In genomic region chr3:6932535-6933103, GRCm38 (mm10) we compare ENCODE assay signal across 25 mouse cellular contexts.
DNase-seq lines count a peak whose midpoint lies in the region; ATAC-seq and TF ChIP-seq lines count a peak whose summit lies in the region.
"Had no signal": no experiment of that assay in that cellular context is flagged by ENCODE, and none has a peak within 500 bp of the region (broad histone marks: within the 10 kb centered on the region; RNA-seq: fewer than 3 reads in every experiment).

No protein-coding gene starts in this region.

- WGBS in embryonic facial prominence, embryonic 14.5 days: 60% methylated on average over 4 of the region's 4 CpGs
- WGBS in embryonic facial prominence, embryonic 10.5 days: 89% methylated on average over 4 of the region's 4 CpGs
- 84% methylated on average over 4 of the region's 4 CpGs for WGBS in kidney, postnatal 0 days
- 40% methylated on average over 4 of the region's 4 CpGs for WGBS in limb, embryonic 13.5 days

- H3K4me2 ChIP-seq in embryonic facial prominence, embryonic 14.5 days (ENCODE audit: low read depth, low read length): no peak overlapping the region
- no peak overlapping the region for H3K4me2 ChIP-seq in kidney, postnatal 0 days (ENCODE audit: low read length)
- H3K4me2 ChIP-seq in limb, embryonic 13.5 days (replicated peaks): no peak overlapping the region
- H3K4me2 ChIP-seq: forebrain, embryonic 13.5 days; heart, embryonic 13.5 days; intestine, embryonic 15.5 days; neural tube, embryonic 12.5 days; stomach, embryonic 15.5 days had no signal

- no peak overlapping the region for H3K9ac ChIP-seq in embryonic facial prominence, embryonic 14.5 days (ENCODE audit: low read depth, low read length)
- no peak overlapping the region for H3K9ac ChIP-seq in kidney, postnatal 0 days (ENCODE audit: low read depth, low read length)
- no peak overlapping the region for H3K9ac ChIP-seq in limb, embryonic 13.5 days
- H3K9ac ChIP-seq: forebrain, embryonic 13.5 days; heart, embryonic 13.5 days; intestine, embryonic 15.5 days; liver, embryonic 14.5 days; neural tube, embryonic 12.5 days; stomach, embryonic 15.5 days had no signal

- H3K9me3 ChIP-seq in embryonic facial prominence, embryonic 14.5 days (ENCODE audit: control insufficient read depth, low read length): no peaks in the 10 kb centered on the region
- no peaks in the 10 kb centered on the region for H3K9me3 ChIP-seq in embryonic facial prominence, embryonic 10.5 days
- H3K9me3 ChIP-seq in kidney, postnatal 0 days (replicated peaks; ENCODE audit: low read length): no peaks in the 10 kb centered on the region
- no peaks in the 10 kb centered on the region for H3K9me3 ChIP-seq in limb, embryonic 13.5 days
- H3K9me3 ChIP-seq: forebrain, embryonic 13.5 days; G1E; heart, embryonic 13.5 days; intestine, embryonic 15.5 days; neural tube, embryonic 12.5 days; stomach, embryonic 15.5 days had no signal

- no peak for TF ChIP-seq CTCF in kidney, postnatal 0 days (IDR thresholded peaks at IDR 0.05; ENCODE audit: low read depth)

- H3K4me3 ChIP-seq in embryonic facial prominence, embryonic 14.5 days (ENCODE audit: low read depth, low read length): no peak overlapping the region
- H3K4me3 ChIP-seq in embryonic facial prominence, embryonic 10.5 days: no peak overlapping the region
- no peak overlapping the region for H3K4me3 ChIP-seq in kidney, postnatal 0 days (replicated peaks; ENCODE audit: low read depth, low read length)
- H3K4me3 ChIP-seq in limb, embryonic 13.5 days: no peak overlapping the region
- H3K4me3 ChIP-seq: forebrain, embryonic 13.5 days; heart, embryonic 13.5 days; intestine, embryonic 15.5 days; neural tube, embryonic 12.5 days; stomach, embryonic 15.5 days had no signal

- DNase-seq in embryonic facial prominence, embryonic 14.5 days (ENCODE audit: low spot score): peak; percentile 44
- no peak for DNase-seq in embryonic facial prominence, embryonic 10.5 days (ENCODE audit: low spot score)
- DNase-seq in kidney, postnatal 0 days (ENCODE audit: low spot score): peak; percentile 7
- DNase-seq in kidney, postnatal 10 days: no peak
- DNase-seq in embryo, embryonic 9.5 days (ENCODE audit: extremely low spot score): no peak
- no peak for DNase-seq in embryo, embryonic 11 days
- DNase-seq: adrenal gland, adult 8-10 months; cerebellum, adult 9-10 months; gastrocnemius, postnatal 10 days; heart, postnatal 10 days; kidney, adult 2 months; liver; lung, adult 2 months; lung, postnatal 10 days; midbrain, embryonic 14.5 days; right cerebral cortex, postnatal 25 days; thymus, postnatal 14 days had no signal

- no peaks in the 10 kb centered on the region for H3K27me3 ChIP-seq in embryonic facial prominence, embryonic 14.5 days (replicated peaks; ENCODE audit: control insufficient read depth, insufficient read depth, low read length)
- H3K27me3 ChIP-seq in embryonic facial prominence, embryonic 10.5 days (replicated peaks; ENCODE audit: low read depth, poor library complexity, severe bottlenecking): no peaks in the 10 kb centered on the region
- H3K27me3 ChIP-seq in kidney, postnatal 0 days (ENCODE audit: insufficient read depth, low read length): no peaks in the 10 kb centered on the region
- no peaks in the 10 kb centered on the region for H3K27me3 ChIP-seq in limb, embryonic 13.5 days
- H3K27me3 ChIP-seq: forebrain, embryonic 13.5 days; heart, embryonic 13.5 days; intestine, embryonic 15.5 days; neural tube, embryonic 12.5 days; stomach, embryonic 15.5 days had no signal

- ATAC-seq in embryonic facial prominence, embryonic 14.5 days (ENCODE audit: low read depth): no peak
- no peak for ATAC-seq in kidney, postnatal 0 days (replicated peaks; ENCODE audit: low FRiP score, low read depth)
- peak; percentile 84 for ATAC-seq in limb, embryonic 13.5 days (ENCODE audit: low FRiP score, low read depth)
- ATAC-seq: forebrain, embryonic 13.5 days; intestine, embryonic 15.5 days had no signal

- H3K27ac ChIP-seq in embryonic facial prominence, embryonic 14.5 days (replicated peaks; ENCODE audit: low read depth, low read length): no peak overlapping the region; the same call in 1 of the 2 replicates
- H3K27ac ChIP-seq in embryonic facial prominence, embryonic 10.5 days (replicated peaks): no peak overlapping the region
- H3K27ac ChIP-seq in kidney, postnatal 0 days: no peak overlapping the region
- no peak overlapping the region; the same call in 1 of the 2 replicates for H3K27ac ChIP-seq in limb, embryonic 13.5 days
- H3K27ac ChIP-seq: forebrain, embryonic 13.5 days; heart, embryonic 13.5 days; intestine, embryonic 15.5 days; liver, embryonic 14.5 days; neural tube, embryonic 12.5 days; stomach, embryonic 15.5 days had no signal

- H3K36me3 ChIP-seq in embryonic facial prominence, embryonic 14.5 days (ENCODE audit: control insufficient read depth, insufficient read depth, low read length): no peaks in the 10 kb centered on the region
- no peaks in the 10 kb centered on the region for H3K36me3 ChIP-seq in embryonic facial prominence, embryonic 10.5 days (replicated peaks)
- H3K36me3 ChIP-seq in kidney, postnatal 0 days (ENCODE audit: insufficient read depth, low read length): no peaks in the 10 kb centered on the region
- no peaks in the 10 kb centered on the region for H3K36me3 ChIP-seq in limb, embryonic 13.5 days
- H3K36me3 ChIP-seq: G1E; heart, embryonic 13.5 days; intestine, embryonic 15.5 days; neural tube, embryonic 12.5 days; stomach, embryonic 15.5 days had no signal

- H3K4me1 ChIP-seq in embryonic facial prominence, embryonic 14.5 days (ENCODE audit: control insufficient read depth, insufficient read depth, low read length): no peaks in the 10 kb centered on the region
- H3K4me1 ChIP-seq in embryonic facial prominence, embryonic 10.5 days: no peaks in the 10 kb centered on the region
- no peaks in the 10 kb centered on the region for H3K4me1 ChIP-seq in kidney, postnatal 0 days (replicated peaks; ENCODE audit: insufficient read depth, low read length)
- H3K4me1 ChIP-seq in limb, embryonic 13.5 days: 0 out of 2 replicates have a peak, but pooled peaks cover 6% of the 10 kb centered on the region
- H3K4me1 ChIP-seq: forebrain, embryonic 13.5 days; heart, embryonic 13.5 days; intestine, embryonic 15.5 days; neural tube, embryonic 12.5 days; stomach, embryonic 15.5 days had no signal

Comparison
In these comparisons a context has a peak if more than half of its experiments do, and no peak if none do; other contexts are left out.
1. DNase-seq: peak in embryonic facial prominence, embryonic 14.5 days (single experiment) and kidney, postnatal 0 days (single experiment); none in embryonic facial prominence, embryonic 10.5 days (single experiment), kidney, postnatal 10 days (single experiment), embryo, embryonic 9.5 days (single experiment) and embryo, embryonic 11 days (single experiment).